Mouse (Mus musculus) CH12.LX (cell line): ENCODE results near the gene Ctnna3. TPM values are rescaled to one million over a fixed set of nuclear protein-coding genes. Genes with fewer than 3 reads are reported as not detected.

Experiments used
- DNase-seq: peaks from one replicate; pipeline ENCODE4 v3.0.0-alpha.2; 2013; ENCODE audit errors: extremely low read depth
- H3K27ac ChIP-seq: 2 replicates; pipeline ENCODE4 v1.5.1; 2012; ENCODE audit warnings: low read depth, mild to moderate bottlenecking, control low read depth, moderate library complexity; ENCODE audit not compliant: insufficient read depth
- H3K27me3 ChIP-seq: replicated peaks from 2 replicates; pipeline ENCODE3; 2012; ENCODE audit warnings: inconsistent platforms
- H3K36me3 ChIP-seq, 2 experiments: replicated peaks in 1 of 2; 2 replicates each; pipeline versions ENCODE3 to v1.6.1; 2012; ENCODE audit warnings: inconsistent platforms in 1 of 2, low read length in 1 of 2, mild to moderate bottlenecking in 1 of 2, mixed read lengths in 1 of 2, moderate library complexity in 1 of 2; ENCODE audit not compliant: control insufficient read depth in 1 of 2, insufficient read depth in 1 of 2
- H3K4me1 ChIP-seq, 2 experiments: 2 replicates each; pipeline ENCODE4 v1.6.1; 2012; ENCODE audit warnings: inconsistent platforms in 1 of 2, moderate library complexity in 1 of 2; ENCODE audit not compliant: insufficient read depth in 2 of 2, control insufficient read depth in 1 of 2
- H3K4me2 ChIP-seq: 2 replicates; pipeline ENCODE4 v1.6.1; 2012; ENCODE audit warnings: low read depth, mild to moderate bottlenecking, control low read depth; ENCODE audit not compliant: poor library complexity, insufficient read depth, severe bottlenecking
- H3K4me3 ChIP-seq, 3 experiments: fragments of 150-350 bp in 1 of 3; sonication (generic) in 1 of 3; replicated peaks in 1 of 3; 2 replicates each; pipeline versions ENCODE3 to v1.5.1; 2011 to 2012; ENCODE audit warnings: low read depth in 2 of 3, low read length in 2 of 3, mild to moderate bottlenecking in 2 of 3, moderate library complexity in 2 of 3, control low read depth in 1 of 3, improper control_type of control experiment in 1 of 3, inconsistent platforms in 1 of 3, mixed read lengths in 1 of 3; ENCODE audit not compliant: poor library complexity in 1 of 3
- H3K79me2 ChIP-seq: replicated peaks from 2 replicates; pipeline ENCODE4 v1.6.1; 2012; ENCODE audit warnings: mild to moderate bottlenecking, moderate library complexity; ENCODE audit not compliant: control insufficient read depth, poor library complexity, insufficient read depth, severe bottlenecking; ENCODE audit errors: extremely low read depth
- H3K9ac ChIP-seq: 2 replicates; pipeline ENCODE4 v1.6.1; 2012; ENCODE audit warnings: low read depth, mild to moderate bottlenecking, control low read depth, moderate library complexity; ENCODE audit not compliant: insufficient read depth
- H3K9me3 ChIP-seq: replicated peaks from 2 replicates; pipeline ENCODE3; 2012; ENCODE audit warnings: low read length, inconsistent platforms, mixed read lengths
- BHLHE40 ChIP-seq: IDR thresholded peaks from 2 replicates; pipeline ENCODE4 v1.6.1; 2011; ENCODE audit warnings: mild to moderate bottlenecking, low read depth, low read length, improper control_type of control experiment
- CHD1 ChIP-seq: IDR thresholded peaks from 2 replicates; pipeline ENCODE4 v1.6.1; 2012; ENCODE audit warnings: low read depth, low read length, improper control_type of control experiment, inconsistent platforms
- CHD2 ChIP-seq: IDR thresholded peaks from 2 replicates; pipeline ENCODE4 v1.6.1; 2011; ENCODE audit warnings: low read length, improper control_type of control experiment
- E2F4 ChIP-seq: IDR thresholded peaks from 2 replicates; pipeline ENCODE4 v1.6.1; 2011; ENCODE audit warnings: low read depth, low read length, improper control_type of control experiment; ENCODE audit not compliant: insufficient replicate concordance
- ELF1 ChIP-seq: IDR thresholded peaks from 2 replicates; pipeline ENCODE4 v1.6.1; 2014; ENCODE audit warnings: low read depth, mild to moderate bottlenecking, inconsistent platforms, low read length, improper control_type of control experiment
- ETS1 ChIP-seq: conservative IDR thresholded peaks from 2 replicates; pipeline ENCODE4 v1.6.1; 2012; ENCODE audit warnings: low read depth, mild to moderate bottlenecking, inconsistent platforms, low read length, improper control_type of control experiment, moderate library complexity
- HCFC1 ChIP-seq: IDR thresholded peaks from 2 replicates; pipeline ENCODE4 v1.6.1; 2012; ENCODE audit warnings: low read depth, mild to moderate bottlenecking, inconsistent platforms, low read length, improper control_type of control experiment
- IRF4 ChIP-seq: IDR thresholded peaks from 2 replicates; pipeline ENCODE4 v1.6.1; 2014; ENCODE audit warnings: low read depth, mild to moderate bottlenecking, inconsistent platforms, low read length, improper control_type of control experiment
- JUN ChIP-seq: IDR thresholded peaks from 2 replicates; pipeline ENCODE4 v1.6.1; 2011; ENCODE audit warnings: low read depth, mild to moderate bottlenecking, low read length, improper control_type of control experiment, moderate library complexity; ENCODE audit not compliant: insufficient read depth
- JUND ChIP-seq: conservative IDR thresholded peaks from 2 replicates; pipeline ENCODE4 v1.6.1; 2011; ENCODE audit warnings: low read depth, low read length, improper control_type of control experiment
- MAZ ChIP-seq: IDR thresholded peaks from 2 replicates; pipeline ENCODE4 v1.6.1; 2012; ENCODE audit warnings: low read depth, mild to moderate bottlenecking, inconsistent platforms, low read length, improper control_type of control experiment, moderate library complexity
- MEF2A ChIP-seq: IDR thresholded peaks from 2 replicates; pipeline ENCODE4 v1.6.1; 2014; ENCODE audit warnings: low read depth, mild to moderate bottlenecking, inconsistent platforms, low read length, improper control_type of control experiment, borderline replicate concordance
- MXI1 ChIP-seq: IDR thresholded peaks from 2 replicates; pipeline ENCODE4 v1.6.1; 2011; ENCODE audit warnings: mild to moderate bottlenecking, low read depth, low read length, improper control_type of control experiment
- MYC ChIP-seq: IDR thresholded peaks from 2 replicates; pipeline ENCODE4 v1.6.1; 2011; ENCODE audit warnings: low read depth, mild to moderate bottlenecking, improper control_type of control experiment, low read length
- NELFE ChIP-seq: IDR thresholded peaks from 2 replicates; pipeline ENCODE4 v1.6.1; 2011; ENCODE audit warnings: low read depth, low read length, improper control_type of control experiment
- PAX5 ChIP-seq: IDR thresholded peaks from 2 replicates; pipeline ENCODE4 v1.6.1; 2012; ENCODE audit warnings: low read length, inconsistent platforms, mixed read lengths
- SIN3A ChIP-seq: IDR thresholded peaks from 2 replicates; pipeline ENCODE4 v1.6.1; 2012; ENCODE audit warnings: low read length, improper control_type of control experiment, inconsistent platforms
- TCF12 ChIP-seq: IDR thresholded peaks from 2 replicates; pipeline ENCODE4 v1.6.1; 2014; ENCODE audit warnings: low read depth, mild to moderate bottlenecking, inconsistent platforms, low read length, improper control_type of control experiment
- UBTF ChIP-seq: IDR thresholded peaks from 2 replicates; pipeline ENCODE4 v1.6.1; 2012; ENCODE audit warnings: low read depth, mild to moderate bottlenecking, inconsistent platforms, low read length, improper control_type of control experiment, moderate library complexity
- USF1 ChIP-seq: IDR thresholded peaks from 2 replicates; pipeline ENCODE4 v1.6.1; 2014; ENCODE audit warnings: low read depth, mild to moderate bottlenecking, inconsistent platforms, low read length, improper control_type of control experiment
- ZC3H11A ChIP-seq: IDR thresholded peaks from 2 replicates; pipeline ENCODE4 v1.6.1; 2012; ENCODE audit warnings: low read depth, mild to moderate bottlenecking, inconsistent platforms, low read length, improper control_type of control experiment
- ZMIZ1 ChIP-seq: IDR thresholded peaks from 2 replicates; pipeline ENCODE4 v1.6.1; 2012; ENCODE audit warnings: low read depth, mild to moderate bottlenecking, inconsistent platforms, low read length, improper control_type of control experiment
- dilution Hi-C: fragments of 300-500 bp; cut with MboI; formaldehyde crosslinking; loops from 2 replicates; pipeline ENCODE4 v1.14.3; 2020; ENCODE audit warnings: low sequenced_read_pairs; ENCODE audit not compliant: extremely low pct_unique_long_range_greater_than_20kb, extremely low pct_ligation_motif_present
- in situ Hi-C: fragments of 300-500 bp; cut with MboI; formaldehyde crosslinking; loops from 3 replicates; pipeline ENCODE4 v1.14.3; 2019; ENCODE audit warnings: low sequenced_read_pairs, low pct_ligation_motif_present, low pct_unique_long_range_greater_than_20kb, mixed read lengths
- polyA plus RNA-seq: library from polyadenylated mRNA; unstranded; fragments of >175 nt; gene quantifications from 2 replicates; pipeline ENCODE4 v1.2.1, GENCODE M21; 2012; ENCODE audit warnings: low read depth; ENCODE audit not compliant: insufficient read length
- total RNA-seq, 2 experiments: library from RNA; depleted of rRNA; stranded (reverse); fragments of 300-350 nt in 1 of 2; fragments of >200 nt in 1 of 2; gene quantifications; 2 replicates each; pipeline ENCODE4 v1.2.3; 2012 to 2014

Ctnna3 gene
- total and polyA plus RNA-seq, 3 experiments = 0.09 TPM; not detected in 2

DNA sequence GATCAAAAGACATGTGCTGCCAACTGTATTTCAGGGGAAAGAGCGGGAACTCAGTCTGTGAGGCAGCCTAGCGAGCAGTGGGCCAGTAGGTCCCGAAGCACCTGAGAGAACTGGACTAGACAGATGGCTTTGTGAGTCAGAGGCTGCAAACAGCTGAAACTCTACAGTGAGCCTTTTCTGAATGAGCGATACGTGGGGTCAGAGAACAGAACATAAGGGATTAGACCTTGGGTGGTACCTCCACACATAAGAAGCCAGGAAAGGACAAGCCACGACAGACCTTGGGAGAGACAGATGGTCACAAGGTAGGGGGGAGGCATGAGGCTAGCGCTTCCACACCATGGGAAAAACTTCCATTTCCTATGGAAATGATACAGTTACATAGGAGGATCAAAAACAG, 58.4 kb downstream of the Ctnna3 start:
- no peak for TF ChIP-seq JUN
- no peak for TF ChIP-seq SIN3A
- no peak for TF ChIP-seq MEF2A
- no peak for TF ChIP-seq ZMIZ1
- TF ChIP-seq BHLHE40 = no peak
- TF ChIP-seq JUND = no peak
- TF ChIP-seq TCF12 = no peak
- no peak for TF ChIP-seq E2F4
- no peak for TF ChIP-seq HCFC1
- no peak for TF ChIP-seq CHD2
- H3K27me3 ChIP-seq = no peaks in the 10 kb centered on the region
- H3K4me2 ChIP-seq = no peak overlapping the region
- H3K9me3 ChIP-seq = peaks cover 3% of the 10 kb centered on the region
- H3K79me2 ChIP-seq = no peaks in the 10 kb centered on the region
- dilution Hi-C loops (no loop called here), in situ Hi-C loops (no loop called here)
- no peak overlapping the region for H3K27ac ChIP-seq
- no peak overlapping the region for H3K4me3 ChIP-seq
- H3K9ac ChIP-seq = no peak overlapping the region
- no peaks in the 10 kb centered on the region for H3K4me1 ChIP-seq
- no peaks in the 10 kb centered on the region for H3K36me3 ChIP-seq
- DNase-seq = no peak

DNA sequence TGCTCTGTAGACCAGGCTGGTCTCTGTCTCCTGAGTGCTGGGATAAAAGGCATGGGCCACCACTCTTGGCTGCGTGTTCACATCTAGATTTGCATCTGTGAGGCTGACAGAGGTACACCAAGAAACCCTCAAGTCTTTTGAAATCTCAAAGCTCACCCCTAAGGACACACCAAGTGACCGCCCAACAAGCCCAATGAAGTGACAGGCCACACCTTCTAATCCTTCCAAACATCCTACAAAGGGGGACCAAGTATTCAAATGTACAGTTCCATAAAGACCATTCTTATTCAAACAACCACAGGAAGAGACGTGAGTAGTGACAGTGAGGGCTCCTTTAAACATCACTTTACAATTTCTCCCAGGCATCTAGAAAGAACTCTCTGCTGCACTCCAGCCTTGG, 94.1 kb downstream of the Ctnna3 start:
- Histone ChIP-seq H3K79me2 (no peaks in the 10 kb centered on the region), H3K4me1 (no peaks in the 10 kb centered on the region), H3K9ac (no peak overlapping the region), H3K27ac (no peak overlapping the region), H3K36me3 (no peaks in the 10 kb centered on the region), H3K27me3 (no peaks in the 10 kb centered on the region), H3K9me3 (no peaks in the 10 kb centered on the region), H3K4me2 (no peak overlapping the region), H3K4me3 (no peak overlapping the region)
- in situ Hi-C loops = no loop called here
- no peak for TF ChIP-seq ZMIZ1
- TF ChIP-seq CHD1 = no peak
- no peak for TF ChIP-seq E2F4
- TF ChIP-seq ZC3H11A = no peak
- TF ChIP-seq IRF4 = no peak
- no peak for TF ChIP-seq USF1
- TF ChIP-seq ETS1 = no peak
- TF ChIP-seq MEF2A = no peak
- no peak for TF ChIP-seq MYC
- TF ChIP-seq ELF1 = no peak
- no peak for TF ChIP-seq MXI1
- TF ChIP-seq MAZ = no peak
- no peak for TF ChIP-seq UBTF
- no peak for TF ChIP-seq NELFE
- no peak for TF ChIP-seq SIN3A
- TF ChIP-seq PAX5 = no peak
- DNase-seq = no peak
- dilution Hi-C loops = no loop called here
